Mouse (Mus musculus) gastrocnemius, postnatal 36 days (tissue): ENCODE data around the gene Olfr701. TPM values are rescaled to one million over a fixed set of nuclear protein-coding genes. Genes with fewer than 3 reads are reported as not detected.

Experiments used
- DNase-seq, 2 experiments: peaks; one replicate each; pipeline ENCODE4 v3.0.0; 2022
- intact Hi-C: fragments of 180-260 bp; cut with DNase I; formaldehyde crosslinking; loops from one replicate; pipeline ENCODE4 v1.15.1; 2025
- long read RNA-seq, 2 experiments: library from polyadenylated mRNA; stranded (forward); transcript quantifications; one replicate each; pipeline ENCODE4 v2.0.0; 2021
- total RNA-seq, 2 experiments: library from RNA; stranded (reverse); gene quantifications; 2 replicates each; pipeline ENCODE4 v1.2.3; 2021

Gene Olfr701
- total RNA-seq: not detected
- long read RNA-seq, experiment 1: 0 reads
- long read RNA-seq, experiment 2: 0 reads

DNA sequence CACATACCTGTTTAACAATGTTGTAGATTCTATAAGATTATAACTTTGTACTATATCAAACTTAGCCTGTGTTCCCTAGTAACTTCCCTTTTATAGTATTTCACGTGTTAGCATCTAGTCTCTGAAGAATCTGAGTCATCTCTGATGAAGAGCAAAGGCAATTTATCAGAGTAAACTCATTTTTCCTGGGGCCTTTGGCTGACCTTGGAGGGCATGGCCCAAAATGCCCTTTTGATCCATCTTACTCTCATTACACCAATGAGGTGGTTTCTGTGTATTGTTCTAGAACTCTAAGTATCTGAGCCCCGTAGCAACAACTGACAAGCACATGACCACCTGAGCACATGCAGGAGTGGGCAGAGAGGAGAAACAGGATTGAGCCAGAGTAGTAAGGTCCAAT is at the start of gene Olfr701:
Gene Olfr701, plus strand, starts transcription at position 301 of the 400 bp plus-strand sequence.
- DNase-seq: no peak
- intact Hi-C loops: no loop called here

DNA sequence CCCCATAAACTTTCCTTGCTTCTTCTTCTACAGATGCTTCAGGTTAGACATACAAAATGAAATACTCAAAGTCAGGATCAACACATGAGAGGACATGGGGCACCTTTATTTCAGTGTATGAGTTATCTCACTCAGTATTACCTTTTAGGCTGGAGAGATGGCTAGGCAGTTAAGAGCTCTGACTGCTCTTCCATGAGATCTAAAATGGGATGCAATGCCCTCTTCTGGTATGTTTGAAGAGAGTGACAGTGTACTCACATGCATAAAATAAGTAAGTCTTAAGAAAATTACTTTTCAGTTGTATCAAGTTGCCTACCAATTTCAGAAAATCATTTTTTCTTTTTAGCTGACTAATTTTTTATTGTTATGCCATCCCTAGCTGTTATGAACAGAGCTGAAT is 25.6 kb upstream of the Olfr701 start:
- DNase-seq: no peak
- intact Hi-C loops: no loop called here

- intact Hi-C loops: no loop called here
- no peak for DNase-seq
These were observed 20.8 kb upstream of the Olfr701 start, which contains the start of gene Olfr699 for GRCm38 (mm10) chr7:106793098-106793497. TSS of gene Olfr699 (minus strand) at chr7:106793198.

DNA sequence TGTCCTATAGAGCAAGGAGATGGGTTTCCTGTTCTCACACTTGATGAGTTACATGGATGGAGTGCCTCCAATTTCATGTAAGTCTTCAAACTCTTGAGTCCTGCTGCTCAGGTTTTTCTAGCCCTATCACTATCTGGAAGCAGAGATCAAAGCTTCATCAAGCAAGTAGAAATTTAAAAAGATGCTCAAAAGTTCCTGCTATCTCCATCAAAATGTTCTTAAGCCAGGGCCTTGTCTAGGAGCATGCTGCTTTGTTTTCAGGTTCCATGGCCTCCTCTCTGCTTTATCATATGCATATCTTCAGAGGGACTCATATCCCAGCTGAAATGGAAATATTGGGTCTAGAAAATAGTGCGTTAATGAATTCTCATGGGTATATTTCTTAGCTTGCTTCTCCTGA is 5.2 kb upstream of the Olfr701 start, which contains the start of gene Olfr700:
Gene Olfr700, minus strand, starts transcription at position 101 of the 400 bp plus-strand sequence.
- intact Hi-C loops: no loop called here
- DNase-seq: no peak

- DNase-seq: no peak
- intact Hi-C loops: no loop called here
These were observed 1.8 kb downstream of the Olfr701 start for GRCm38 (mm10) chr7:106815775-106816174.

DNA sequence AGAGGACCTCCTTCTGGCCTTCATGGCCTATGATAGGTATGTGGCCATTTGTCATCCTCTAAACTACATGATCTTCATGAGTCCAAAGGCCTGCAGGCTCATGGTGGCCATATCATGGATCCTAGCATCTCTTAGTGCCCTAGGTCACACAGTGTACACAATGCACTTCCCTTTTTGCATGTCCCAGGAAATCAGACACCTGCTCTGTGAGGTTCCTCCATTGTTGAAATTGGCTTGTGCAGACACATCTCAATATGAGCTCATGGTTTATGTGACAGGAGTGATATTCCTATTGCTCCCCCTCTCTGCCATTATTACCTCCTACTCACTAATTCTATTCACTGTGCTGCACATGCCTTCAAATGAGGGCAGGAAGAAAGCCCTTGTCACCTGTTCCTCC is 4.5 kb downstream of the Olfr701 start:
- intact Hi-C loops: no loop called here
- DNase-seq: no peak

DNA sequence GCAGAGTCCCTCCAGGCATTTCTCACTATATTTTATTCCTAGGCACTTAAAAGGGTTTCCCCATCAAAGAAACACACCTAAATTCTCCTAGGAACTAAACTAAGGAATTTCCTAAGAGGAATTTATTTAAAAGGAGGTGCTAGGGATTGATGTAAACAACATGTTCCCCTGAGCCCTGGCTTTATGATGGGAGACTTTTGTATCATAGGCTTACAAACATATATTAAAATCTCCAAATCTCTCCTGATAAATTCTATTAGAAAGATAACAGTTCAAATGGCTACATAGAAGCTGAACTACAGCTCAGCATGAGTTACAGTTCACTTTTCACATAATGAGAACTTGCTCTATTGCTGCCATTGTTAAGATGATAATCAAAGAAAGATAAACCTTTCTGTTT is 19.9 kb downstream of the Olfr701 start, which contains the start of gene Olfr702:
Gene Olfr702, minus strand, starts transcription at position 101 of the 400 bp plus-strand sequence.
- DNase-seq: no peak
- intact Hi-C loops: no loop called here

- intact Hi-C loops: no loop called here
- DNase-seq: no peak
These were observed 29.1 kb downstream of the Olfr701 start, which contains the start of gene Olfr703 for GRCm38 (mm10) chr7:106843060-106843459. TSS of gene Olfr703 (plus strand) at chr7:106843360.

DNA sequence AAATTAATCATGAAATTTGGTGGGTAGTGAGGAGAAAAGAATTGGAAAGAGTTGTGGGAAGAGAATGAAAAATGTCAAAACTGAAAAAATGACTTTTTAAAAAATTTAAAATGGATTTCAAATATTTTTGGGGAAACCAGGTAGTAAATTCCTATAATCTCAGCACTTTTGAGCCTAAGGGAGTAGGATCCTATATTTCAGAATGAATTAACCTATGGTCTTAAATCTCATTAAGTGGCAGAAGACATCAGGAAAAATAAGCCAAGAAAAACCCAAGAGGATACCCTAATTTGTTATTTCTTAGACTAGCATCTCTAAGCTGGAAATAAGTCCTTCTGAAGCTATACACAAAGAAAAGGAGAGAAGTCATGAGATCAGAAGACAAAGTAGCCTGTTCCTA is 49.0 kb downstream of the Olfr701 start, which contains the start of gene Olfr704:
Gene Olfr704, plus strand, starts transcription at position 301 of the 400 bp plus-strand sequence.
- no peak for DNase-seq
- intact Hi-C loops: no loop called here

Other genes with a start within 250 kb of the Olfr701 start
- not detected for gene Olfr693, start 133.5 kb upstream of the Olfr701 start, total RNA-seq
- not detected for gene Olfr694, start 122.3 kb upstream of the Olfr701 start, total RNA-seq
- gene Olfr695, start 97.7 kb upstream of the Olfr701 start, total RNA-seq: not detected
- not detected for gene Olfr697, start 71.7 kb upstream of the Olfr701 start, total RNA-seq
- gene Olfr698, start 58.7 kb upstream of the Olfr701 start, total RNA-seq: not detected
- not detected for gene Olfr699, start 20.9 kb upstream of the Olfr701 start, total RNA-seq
- gene Olfr700, start 5.3 kb upstream of the Olfr701 start, total RNA-seq: not detected
- gene Olfr702, start 19.8 kb downstream of the Olfr701 start, total RNA-seq: not detected
- not detected for gene Olfr703, start 29.2 kb downstream of the Olfr701 start, total RNA-seq
- not detected for gene Olfr704, start 49.1 kb downstream of the Olfr701 start, total RNA-seq
- gene Olfr705, start 62.8 kb downstream of the Olfr701 start, total RNA-seq: not detected
- gene Olfr706, start 74.0 kb downstream of the Olfr701 start, total RNA-seq: not detected
- not detected for gene Olfr707, start 87.1 kb downstream of the Olfr701 start, total RNA-seq
- gene Olfr1532-ps1, start 93.9 kb downstream of the Olfr701 start, total RNA-seq: not detected
- not detected for gene Olfr709-ps1, start 118.1 kb downstream of the Olfr701 start, total RNA-seq
- gene Olfr710, start 134.2 kb downstream of the Olfr701 start, total RNA-seq: not detected
- not detected for gene Olfr6, start 149.8 kb downstream of the Olfr701 start, total RNA-seq
- gene Olfr711, start 161.3 kb downstream of the Olfr701 start, total RNA-seq: not detected
- gene Olfr2, start 191.9 kb downstream of the Olfr701 start, total RNA-seq: not detected
- not detected for gene Olfr713, start 217.0 kb downstream of the Olfr701 start, total RNA-seq